Mouse (Mus musculus): ENCODE measurements at regions not wholly inside any gene's neighbourhood (a gene's known extent, or its start where the extent isn't known, plus 50 kb on each side); places are given as distances from the start of the nearest gene placed in this dataset.

- TF ChIP-seq E2F4 (IDR thresholded peaks at IDR 0.05; ENCODE audit: insufficient read depth) (no peak), POLR2AphosphoS2 (IDR thresholded peaks at IDR 0.05; ENCODE audit: insufficient read length, low read depth) (no peak), POLR2A (IDR thresholded peaks at IDR 0.05; ENCODE audit: insufficient read length, low read depth) (no peak), USF1 (IDR thresholded peaks at IDR 0.05; ENCODE audit: low read depth) (no peak), SRF (IDR thresholded peaks at IDR 0.05; ENCODE audit: control insufficient read depth, insufficient read length, low read depth) (no peak), MYOD1 (IDR thresholded peaks at IDR 0.05; ENCODE audit: control insufficient read depth in 1 of 3, insufficient read length in 2 of 3, low read depth in 2 of 3) (no peak), TCF3 (IDR thresholded peaks at IDR 0.05; ENCODE audit: insufficient read length, low read depth) (no peak), CEBPB (IDR thresholded peaks at IDR 0.05; ENCODE audit: insufficient read depth, poor library complexity, severe bottlenecking) (no peak)
Observed at GRCm38 (mm10) chr13:50999738-51000137, 100.9 kb upstream of the Spin1 start.

Data from myocyte (in vitro differentiated cells).